Mouse (Mus musculus) C2C12 (cell line): ENCODE measurements at regions not wholly inside any gene's neighbourhood (a gene's known extent, or its start where the extent isn't known, plus 50 kb on each side); places are given as distances from the start of the nearest gene placed in this dataset.

ENCODE experiments used
- CTCF ChIP-seq: IDR thresholded peaks from one replicate; pipeline ENCODE4 v1.5.1; 2011; ENCODE audit not compliant: control insufficient read depth, insufficient read depth, insufficient read length
- FOSL1 ChIP-seq: IDR thresholded peaks from one replicate; pipeline ENCODE4 v1.8.0; 2011; ENCODE audit warnings: mild to moderate bottlenecking, low read length; ENCODE audit not compliant: poor library complexity, insufficient read depth, severe bottlenecking
- MAX ChIP-seq: IDR thresholded peaks from one replicate; pipeline ENCODE4 v1.6.1; 2011; ENCODE audit warnings: mild to moderate bottlenecking, control low read depth
- MYOD1 ChIP-seq: IDR thresholded peaks from one replicate; pipeline ENCODE4 v1.6.1; 2011; ENCODE audit warnings: low read depth; ENCODE audit not compliant: control insufficient read depth, insufficient read length
- MYOG ChIP-seq: IDR thresholded peaks from one replicate; pipeline ENCODE4 v1.6.1; 2011; ENCODE audit not compliant: control insufficient read depth, insufficient read length; ENCODE audit errors: extremely low read depth
- USF1 ChIP-seq: IDR thresholded peaks from one replicate; pipeline ENCODE4 v1.6.1; 2011; ENCODE audit warnings: low read depth, mild to moderate bottlenecking, control low read depth, moderate library complexity

GRCm38 (mm10) chr3:103483316-103483715 lies 91.7 kb upstream of the Syt6 start:
- TF ChIP-seq CTCF, result no peak
- no peak for TF ChIP-seq USF1
- no peak for TF ChIP-seq MAX
- no peak for TF ChIP-seq FOSL1
- no peak for TF ChIP-seq MYOD1
- TF ChIP-seq MYOG, result no peak
